Mouse (Mus musculus) heart, embryonic 12.5 days (tissue): ENCODE data around the gene Slfn8. TPM values are rescaled to one million over a fixed set of nuclear protein-coding genes. Genes with fewer than 3 reads are reported as not detected.

ENCODE experiments used
- ATAC-seq: fragments of 200-750 bp; cut with Nextera tagmentation; 2 replicates; pipeline ENCODE4 v1.8.0; 2017; ENCODE audit warnings: moderate TSS enrichment, moderate library complexity; ENCODE audit not compliant: insufficient number of reproducible peaks, low FRiP score
- H3K27ac ChIP-seq: fragments of 300-500 bp; sonication (generic); 2 replicates; pipeline ENCODE4 v1.5.1; 2016; ENCODE audit warnings: mild to moderate bottlenecking, moderate library complexity; ENCODE audit not compliant: poor library complexity, severe bottlenecking
- H3K27me3 ChIP-seq: fragments of 300-500 bp; sonication (generic); replicated peaks from 2 replicates; pipeline ENCODE4 v1.6.1; 2016; ENCODE audit warnings: mild to moderate bottlenecking, moderate library complexity
- H3K36me3 ChIP-seq: fragments of 300-500 bp; sonication (generic); 2 replicates; pipeline ENCODE4 v1.6.1; 2016; ENCODE audit warnings: mild to moderate bottlenecking, moderate library complexity
- H3K4me1 ChIP-seq: fragments of 300-500 bp; sonication (generic); replicated peaks from 2 replicates; pipeline ENCODE4 v1.6.1; 2016; ENCODE audit warnings: mild to moderate bottlenecking
- H3K4me2 ChIP-seq: fragments of 300-500 bp; sonication (generic); 2 replicates; pipeline ENCODE4 v1.6.1; 2016; ENCODE audit warnings: mild to moderate bottlenecking, moderate library complexity
- H3K4me3 ChIP-seq: fragments of 300-500 bp; sonication (generic); 2 replicates; pipeline ENCODE4 v1.5.1; 2016; ENCODE audit warnings: mild to moderate bottlenecking
- H3K9ac ChIP-seq: fragments of 300-500 bp; sonication (generic); 2 replicates; pipeline ENCODE4 v1.6.1; 2016; ENCODE audit warnings: mild to moderate bottlenecking, moderate library complexity
- H3K9me3 ChIP-seq: fragments of 300-500 bp; sonication (generic); replicated peaks from 2 replicates; pipeline ENCODE4 v1.6.1; 2016; ENCODE audit warnings: mild to moderate bottlenecking, moderate library complexity
- WGBS: fragments of 180-500 bp; shearing (Covaris S2); methylation state at CpG from one replicate; pipeline ENCODE4 v1.1.7; 2016; 5-methylcytosine and 5-hydroxymethylcytosine counted together
- microRNA-seq: library from miRNA; unstranded; fragments of <30 nt; microRNA quantifications from one replicate; pipeline ENCODE4, GENCODE M21; 2017
- polyA plus RNA-seq: library from polyadenylated mRNA; unstranded; fragments of >200 nt; fragmentation: Nextera tagmentation; extraction: Ambion mirVana; gene quantifications from 2 replicates; pipeline ENCODE4 v1.2.1, GENCODE M21; 2016

Gene Slfn8
- polyA plus RNA-seq, 1 experiment from 2014 or later: 0.26 TPM

DNA sequence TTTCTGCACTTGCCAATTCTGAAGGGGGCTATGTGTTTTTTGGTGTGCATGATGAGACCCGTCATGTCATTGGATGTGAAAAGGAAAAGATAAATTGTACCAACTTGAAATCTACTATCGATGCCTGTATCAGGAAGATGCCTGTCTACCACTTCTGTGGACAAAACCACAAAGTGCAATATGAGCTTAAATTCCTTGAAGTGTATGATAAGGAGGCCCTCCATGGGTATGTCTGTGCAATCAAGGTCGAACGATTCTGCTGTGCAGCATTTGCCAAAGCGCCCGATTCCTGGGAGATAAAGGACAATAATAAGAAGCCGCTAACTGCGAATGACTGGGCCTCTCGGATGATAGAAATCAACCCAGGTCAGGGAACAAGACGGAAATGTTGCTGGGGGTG lies 63.7 kb downstream of the Slfn8 start:
- Histone ChIP-seq H3K36me3 (no peaks in the 10 kb centered on the region), H3K4me2 (no peak overlapping the region), H3K27ac (no peak overlapping the region), H3K9ac (no peak overlapping the region), H3K4me3 (no peak overlapping the region), H3K27me3 (peaks cover 18% of the 10 kb centered on the region; the same call in 1 of the 2 replicates), H3K9me3 (no peaks in the 10 kb centered on the region), H3K4me1 (peaks cover 6% of the 10 kb centered on the region)
- 57% methylated on average over 10 of the region's 10 CpGs for WGBS
- no peak for ATAC-seq

DNA sequence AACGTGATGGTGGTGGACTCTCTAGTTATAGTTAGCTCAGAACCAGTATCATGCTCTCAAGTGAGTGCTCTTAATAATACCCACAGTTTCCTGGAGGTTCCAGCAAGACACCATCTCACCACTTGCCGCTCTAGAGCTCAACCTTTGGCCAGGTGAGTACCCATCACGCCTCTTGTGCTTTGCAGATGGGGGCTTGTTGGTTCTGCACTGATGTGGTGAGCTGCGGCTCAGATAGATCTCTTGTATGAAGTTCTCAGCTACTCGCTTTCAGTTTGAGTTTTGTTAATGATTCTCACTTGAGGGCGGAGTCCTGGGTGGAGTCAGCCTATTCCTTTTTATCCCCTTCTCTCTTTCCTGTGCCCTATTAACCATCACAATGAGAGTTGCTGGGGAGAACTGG lies 66.0 kb downstream of the Slfn8 start:
- peaks cover 16% of the 10 kb centered on the region for H3K4me1 ChIP-seq
- H3K27ac ChIP-seq: no peak overlapping the region
- peaks cover 19% of the 10 kb centered on the region; the same call in 1 of the 2 replicates for H3K27me3 ChIP-seq
- no peak overlapping the region for H3K4me2 ChIP-seq
- H3K36me3 ChIP-seq: no peaks in the 10 kb centered on the region
- WGBS: 79% methylated on average over 6 of the region's 6 CpGs
- no peak overlapping the region for H3K4me3 ChIP-seq
- H3K9me3 ChIP-seq: no peaks in the 10 kb centered on the region
- no peak overlapping the region for H3K9ac ChIP-seq
- ATAC-seq: no peak

- no peaks in the 10 kb centered on the region for H3K9me3 ChIP-seq
- ATAC-seq: no peak
- H3K4me2 ChIP-seq: peak overlapping the region; percentile 69
- peaks cover 19% of the 10 kb centered on the region; the same call in 1 of the 2 replicates for H3K27me3 ChIP-seq
- H3K27ac ChIP-seq: no peak overlapping the region
- H3K9ac ChIP-seq: no peak overlapping the region
- peak overlapping the region; percentile 42 for H3K4me3 ChIP-seq
- WGBS: 54% methylated on average over 9 of the region's 9 CpGs
- no peaks in the 10 kb centered on the region for H3K36me3 ChIP-seq
- peaks cover 16% of the 10 kb centered on the region for H3K4me1 ChIP-seq
Observed at GRCm38 (mm10) chr11:82952612-82953542, 67.7 kb downstream of the Slfn8 start.

Small RNA genes within 50 kb of the gene (microRNA-seq; reads per million reads assigned to microRNA genes)
- not detected for gene Gm27598
- not detected for gene Mir7679

Other genes starting within 250 kb of the Slfn8 start
- 29.0 and 37.4 TPM in 2 replicates for gene Lig3, start 239.7 kb downstream of the Slfn8 start, polyA plus RNA-seq
- gene Rffl, start 149.6 kb downstream of the Slfn8 start, polyA plus RNA-seq: 6.7 and 6.8 TPM in 2 replicates
- gene Rad51d, start 130.2 kb downstream of the Slfn8 start, polyA plus RNA-seq: 13.0 and 14.6 TPM in 2 replicates
- 0.10 and 0.12 TPM in 2 replicates for gene Fndc8, start 128.7 kb downstream of the Slfn8 start, polyA plus RNA-seq
- gene Nle1, start 112.4 kb downstream of the Slfn8 start, polyA plus RNA-seq: 20.0 and 22.0 TPM in 2 replicates
- 199 and 203 TPM in 2 replicates for gene Unc45b, start 110.3 kb downstream of the Slfn8 start, polyA plus RNA-seq
- 2.5 and 2.7 TPM in 2 replicates for gene Slfn5, start 69.5 kb downstream of the Slfn8 start, polyA plus RNA-seq
- 19.9 and 20.3 TPM in 2 replicates for gene Slfn9, start 29.0 kb downstream of the Slfn8 start, polyA plus RNA-seq
- 2.6 and 3.4 TPM in 2 replicates for gene Slfn2, start 44.3 kb upstream of the Slfn8 start, polyA plus RNA-seq
- not detected in 2 replicates for gene Slfn1, start 96.0 kb upstream of the Slfn8 start, polyA plus RNA-seq
- gene Slfn4, start 154.4 kb upstream of the Slfn8 start, polyA plus RNA-seq: not detected in 2 replicates
- 1.1 and 1.2 TPM in 2 replicates for gene Slfn3, start 170.5 kb upstream of the Slfn8 start, polyA plus RNA-seq